Mouse (Mus musculus) urinary bladder, postnatal 36 days (tissue): ENCODE measurements around the gene Vwf.
A peak's percentile ranks its signal among the peaks of the same experiment; 100 is the strongest.

Experiments used
- DNase-seq, 2 experiments: peaks; one replicate each; pipeline ENCODE4 v3.0.0; 2022; ENCODE audit warnings: low spot score in 2 of 2, mixed read lengths in 1 of 2

The Vwf gene

GRCm38 (mm10) chr6:125586042-125586566, 39.5 kb downstream of the Vwf start:
- DNase-seq, result no peak

DNA sequence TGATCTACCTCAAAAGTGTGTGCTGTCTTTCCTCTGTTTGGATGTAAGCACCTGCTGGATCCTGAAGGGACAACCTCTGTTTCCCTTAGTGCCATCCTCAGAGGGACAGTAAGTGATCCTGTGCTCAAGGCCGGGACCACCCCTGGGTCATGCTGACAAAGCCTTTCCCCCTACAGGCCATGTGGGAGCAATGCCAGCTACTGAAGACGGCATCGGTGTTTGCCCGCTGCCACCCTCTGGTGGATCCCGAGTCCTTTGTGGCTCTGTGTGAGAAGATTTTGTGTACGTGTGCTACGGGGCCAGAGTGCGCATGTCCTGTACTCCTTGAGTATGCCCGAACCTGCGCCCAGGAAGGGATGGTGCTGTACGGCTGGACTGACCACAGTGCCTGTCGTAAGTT, 41.7 kb downstream of the Vwf start:
- no peak for DNase-seq

DNA sequence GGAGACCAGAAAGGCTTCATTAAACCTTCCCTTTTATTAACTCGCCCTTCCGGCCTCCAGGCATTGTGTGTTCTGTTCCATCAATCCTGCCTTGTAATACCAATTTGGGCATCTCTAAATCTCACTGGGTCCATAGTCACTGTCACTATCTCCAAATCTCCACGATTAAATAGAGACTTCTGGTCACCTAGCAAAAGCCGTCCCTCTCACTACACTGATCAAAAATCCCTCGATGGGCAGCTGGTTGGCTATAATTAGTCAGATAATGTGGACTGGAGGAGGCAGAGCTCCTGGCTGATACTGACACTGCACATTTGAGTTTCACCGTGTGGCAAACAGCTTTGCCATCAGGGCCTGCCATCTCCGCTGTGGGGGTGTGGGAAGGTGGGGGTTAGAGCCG, 42.5 kb downstream of the Vwf start:
- no peak for DNase-seq

- DNase-seq, result no peak
These were observed 43.5 kb downstream of the Vwf start for GRCm38 (mm10) chr6:125590056-125590455.

- no peak for DNase-seq
These were observed 43.9 kb downstream of the Vwf start for GRCm38 (mm10) chr6:125590471-125590870.

DNA sequence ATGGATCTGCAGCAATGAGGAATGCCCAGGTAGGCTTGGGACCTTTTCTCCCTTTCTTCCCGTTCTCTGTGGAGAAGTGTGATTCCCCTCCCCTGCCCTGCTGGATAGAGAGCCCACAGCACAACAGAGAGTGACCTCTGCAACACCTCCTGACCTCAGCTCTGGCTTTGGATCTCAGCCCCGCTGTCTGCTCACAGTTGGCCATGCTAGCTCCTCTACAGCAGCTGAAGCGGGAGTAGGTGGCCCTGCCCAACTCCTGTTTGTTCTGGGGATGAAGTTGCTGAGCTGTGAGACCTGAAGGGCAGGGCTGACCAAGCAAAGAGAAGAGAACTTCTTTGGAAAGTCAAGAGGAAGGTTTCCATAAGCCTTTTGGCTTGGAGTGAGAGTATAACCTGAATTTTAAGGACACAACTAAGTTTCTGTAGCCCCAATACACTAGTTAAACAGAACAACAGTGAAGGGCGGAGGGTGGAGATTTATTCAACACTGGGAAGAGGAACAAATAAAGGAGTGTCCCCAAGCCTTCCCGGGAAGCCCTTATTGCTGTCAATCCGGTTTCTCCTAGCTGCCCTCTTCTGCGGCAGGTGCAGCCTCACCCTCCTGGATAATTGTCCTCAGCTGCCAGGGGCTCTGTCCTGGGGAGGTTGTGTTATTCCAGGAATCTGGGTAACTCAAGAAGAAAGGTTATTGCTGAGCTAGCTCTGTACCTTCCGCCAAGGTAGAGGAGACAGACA, 45.2 kb downstream of the Vwf start:
- no peak for DNase-seq

DNA sequence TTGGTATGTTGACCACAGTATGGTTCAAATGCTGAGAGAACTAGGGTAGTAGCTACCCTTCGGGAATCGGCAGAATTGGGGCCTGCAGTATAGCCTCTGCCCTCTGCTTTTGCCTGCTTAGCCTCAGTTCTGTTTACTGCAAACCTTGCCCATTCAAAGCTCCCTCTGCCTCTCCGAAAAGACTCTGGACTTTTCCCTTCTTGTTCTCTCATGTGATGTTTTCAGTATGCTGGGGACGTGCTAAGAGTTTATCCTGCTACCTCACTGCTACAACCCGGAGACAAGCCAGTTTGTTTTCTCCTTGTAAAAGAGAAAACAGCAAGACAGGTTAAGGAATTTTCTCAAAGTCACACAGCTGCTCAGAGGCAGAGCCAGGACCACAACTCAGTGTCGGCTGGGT, 46.0 kb downstream of the Vwf start:
- no peak for DNase-seq

- no peak for DNase-seq
These were observed 47.7 kb downstream of the Vwf start for GRCm38 (mm10) chr6:125594311-125594710.

DNA sequence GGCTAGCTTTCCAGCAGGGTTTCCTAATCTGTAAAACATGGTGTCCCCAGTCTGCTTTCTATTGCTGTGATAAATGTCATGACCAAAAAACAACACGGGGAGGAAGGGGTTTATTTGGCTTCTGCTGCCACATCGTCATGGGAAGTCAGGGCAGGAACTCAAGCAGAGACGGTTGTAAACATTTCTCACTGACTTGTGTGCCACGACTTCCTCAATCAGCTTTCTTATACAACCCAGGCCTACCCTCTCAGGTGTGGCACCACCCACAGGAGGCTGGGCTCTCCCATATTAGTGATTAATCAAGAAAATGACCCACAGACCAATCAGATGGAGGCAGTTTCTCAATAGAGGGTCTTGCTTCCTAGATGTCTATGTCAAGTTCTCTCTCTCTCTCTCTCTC, 48.3 kb downstream of the Vwf start:
- no peak for DNase-seq

GRCm38 (mm10) chr6:125596701-125597318, 50.2 kb downstream of the Vwf start:
- DNase-seq, result no peak

DNA sequence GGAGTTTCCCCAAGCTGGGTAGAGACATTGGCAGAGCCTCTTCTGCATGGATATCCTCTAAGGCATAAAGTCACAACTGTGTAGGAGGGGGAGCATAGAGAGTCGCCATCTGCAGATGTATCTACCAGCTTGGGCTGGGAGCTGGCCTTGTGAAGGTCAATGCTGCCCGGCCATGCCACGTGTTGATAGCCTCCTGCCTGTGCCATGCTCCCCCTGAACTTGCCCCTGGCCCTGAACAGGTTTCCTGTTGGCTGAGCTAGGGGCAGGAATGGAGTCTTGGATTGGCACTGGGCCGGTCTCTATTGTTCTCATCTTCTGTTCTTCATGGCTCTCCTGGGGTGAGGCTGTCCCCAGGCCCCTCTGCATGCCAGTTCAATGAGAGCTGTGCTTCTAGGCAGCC, 51.1 kb downstream of the Vwf start:
- DNase-seq, result no peak

GRCm38 (mm10) chr6:125600036-125600558, 53.5 kb downstream of the Vwf start:
- DNase-seq, result peak; percentile 69 to 70

DNA sequence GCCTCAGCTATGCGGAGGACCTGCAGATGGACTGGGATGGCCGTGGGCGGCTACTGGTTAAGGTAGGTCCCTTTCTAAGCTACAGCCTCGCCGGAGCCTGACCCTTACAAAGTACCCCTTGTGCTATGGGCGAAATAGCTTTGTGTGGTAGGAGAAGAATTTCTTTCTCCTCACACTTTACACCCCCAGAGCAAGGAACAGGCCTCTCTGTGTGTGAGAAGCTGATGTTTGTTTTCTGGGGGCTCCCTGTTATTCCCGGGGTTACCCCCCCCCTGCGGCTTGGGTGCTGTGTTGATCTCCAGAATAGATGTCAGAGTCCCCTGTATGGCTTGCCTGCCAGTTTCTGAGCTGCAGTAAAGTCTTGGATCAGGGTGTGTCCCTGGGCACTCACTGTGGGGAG, 54.1 kb downstream of the Vwf start:
- DNase-seq, result no peak

GRCm38 (mm10) chr6:125601190-125601589, 54.6 kb downstream of the Vwf start:
- no peak for DNase-seq

DNA sequence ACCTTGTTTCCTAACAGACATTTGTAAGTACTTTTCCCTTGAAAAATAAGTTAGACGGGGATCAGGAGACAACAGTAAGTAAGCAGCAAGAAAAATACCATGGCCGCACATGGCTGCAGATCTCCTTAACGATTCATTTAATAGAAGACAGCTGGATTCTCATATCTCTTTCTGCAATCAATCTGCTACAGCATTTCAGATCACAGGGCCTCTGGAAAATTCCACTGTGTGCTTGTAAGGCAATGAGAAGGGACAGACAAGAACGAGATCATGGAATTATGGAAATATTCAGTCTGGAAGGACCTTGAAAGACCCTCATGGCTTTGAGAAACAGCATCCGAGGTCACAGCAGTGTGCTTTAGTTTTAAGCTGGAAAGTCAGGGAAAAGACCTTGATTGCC, 55.2 kb downstream of the Vwf start:
- DNase-seq, result no peak

- no peak for DNase-seq
These were observed 55.8 kb downstream of the Vwf start for GRCm38 (mm10) chr6:125602354-125602753.

DNA sequence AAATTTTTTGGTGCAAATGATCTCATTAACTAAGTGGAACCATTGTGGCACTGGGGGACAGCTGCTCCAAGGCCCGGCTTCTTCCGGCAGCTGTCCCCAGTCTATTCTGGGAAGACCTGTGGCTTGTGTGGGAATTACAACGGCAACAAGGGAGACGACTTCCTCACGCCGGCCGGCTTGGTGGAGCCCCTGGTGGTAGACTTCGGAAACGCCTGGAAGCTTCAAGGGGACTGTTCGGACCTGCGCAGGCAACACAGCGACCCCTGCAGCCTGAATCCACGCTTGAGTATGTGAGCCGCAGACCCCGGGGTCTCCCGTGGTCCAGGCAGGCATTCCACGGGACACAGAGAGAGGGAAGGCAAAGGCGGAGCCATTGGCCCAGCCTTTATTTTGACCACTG, 56.7 kb downstream of the Vwf start:
- peak; percentile 67 to 83 for DNase-seq

DNA sequence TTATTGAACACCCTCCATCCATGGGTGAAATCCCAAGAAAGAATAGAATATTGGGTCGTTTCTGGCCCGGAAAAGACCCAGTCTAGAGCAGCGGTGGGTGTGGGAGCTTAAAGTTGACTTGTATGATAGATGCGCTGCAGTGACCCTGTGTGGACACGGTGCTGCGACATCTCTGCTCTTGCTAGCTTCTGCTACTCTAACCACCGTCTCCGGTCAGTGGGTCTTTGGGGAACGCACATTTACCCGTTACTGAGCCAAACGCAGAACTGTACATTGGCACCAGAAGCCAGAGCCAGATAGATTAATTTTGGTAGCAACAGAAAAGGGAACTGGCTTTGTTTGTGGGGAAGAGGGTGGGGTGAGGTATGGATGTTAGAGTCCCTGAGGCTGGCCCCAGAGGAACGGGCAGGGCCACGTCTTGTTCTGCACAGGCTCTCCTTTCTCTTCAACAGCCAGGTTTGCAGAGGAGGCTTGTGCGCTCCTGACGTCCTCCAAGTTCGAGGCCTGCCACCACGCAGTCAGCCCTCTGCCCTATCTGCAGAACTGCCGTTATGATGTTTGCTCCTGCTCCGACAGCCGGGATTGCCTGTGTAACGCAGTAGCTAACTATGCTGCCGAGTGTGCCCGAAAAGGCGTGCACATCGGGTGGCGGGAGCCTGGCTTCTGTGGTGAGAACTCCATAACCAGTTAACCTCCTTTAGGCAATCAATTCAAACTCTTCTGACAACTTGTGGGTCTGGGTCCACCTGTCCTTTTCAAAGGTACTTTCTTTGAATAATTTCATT, 57.3 kb downstream of the Vwf start:
- DNase-seq, result no peak

DNA sequence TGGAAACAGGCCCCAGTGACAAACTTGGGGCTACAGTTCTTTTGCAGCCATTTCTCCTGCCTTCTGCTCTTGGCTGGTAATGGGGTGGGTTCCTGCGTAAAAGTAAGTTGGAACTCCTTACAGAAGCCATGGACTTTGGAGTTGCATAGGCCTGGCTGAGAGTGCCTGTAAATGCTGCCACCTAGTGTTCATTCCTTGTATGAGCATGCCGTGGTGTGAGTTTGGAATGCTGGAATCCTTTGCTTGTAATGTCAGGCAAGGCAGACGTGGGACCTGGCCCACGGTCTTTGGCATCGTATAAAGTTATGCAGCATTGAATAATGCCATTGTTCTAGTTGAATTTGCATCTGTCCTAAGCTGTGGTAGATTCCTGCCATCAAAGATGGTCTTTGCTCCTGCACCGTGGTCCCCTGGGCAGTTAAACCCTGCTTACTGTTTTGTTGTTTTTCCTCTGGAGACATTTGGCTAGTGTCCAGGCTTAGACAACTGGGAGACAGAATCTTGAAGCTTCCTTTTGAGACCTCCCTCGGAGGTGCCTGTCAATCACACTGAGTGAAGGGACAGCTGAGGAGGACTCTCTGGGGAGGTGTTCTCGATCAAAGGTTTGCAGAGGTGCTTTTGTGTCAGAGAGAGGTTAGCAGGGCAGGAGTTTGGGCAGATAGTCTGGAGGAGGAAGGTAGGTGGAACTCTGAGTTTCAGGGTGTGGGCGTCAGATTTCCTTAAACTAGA, 58.1 kb downstream of the Vwf start:
- DNase-seq, result peak; percentile 66 to 67

DNA sequence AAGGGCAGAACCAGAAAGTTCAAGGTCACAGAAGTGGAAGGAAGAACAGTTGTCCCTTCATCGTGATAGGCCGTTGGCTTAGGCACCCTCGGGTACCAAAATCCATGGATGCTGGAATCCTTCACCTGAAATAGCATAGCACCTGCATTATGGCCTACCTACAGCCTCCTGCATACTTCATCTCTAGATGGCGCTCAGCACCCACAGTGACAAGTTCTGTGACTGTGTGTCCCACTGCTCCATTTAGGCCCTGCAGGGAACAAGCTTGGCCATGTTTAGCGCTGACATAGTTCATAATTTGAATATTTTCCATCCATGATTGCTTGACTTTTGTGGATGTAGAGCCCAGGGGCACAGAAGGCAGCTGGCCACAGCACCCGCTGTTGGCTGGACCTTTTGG, 62.5 kb downstream of the Vwf start:
- DNase-seq, result no peak

DNA sequence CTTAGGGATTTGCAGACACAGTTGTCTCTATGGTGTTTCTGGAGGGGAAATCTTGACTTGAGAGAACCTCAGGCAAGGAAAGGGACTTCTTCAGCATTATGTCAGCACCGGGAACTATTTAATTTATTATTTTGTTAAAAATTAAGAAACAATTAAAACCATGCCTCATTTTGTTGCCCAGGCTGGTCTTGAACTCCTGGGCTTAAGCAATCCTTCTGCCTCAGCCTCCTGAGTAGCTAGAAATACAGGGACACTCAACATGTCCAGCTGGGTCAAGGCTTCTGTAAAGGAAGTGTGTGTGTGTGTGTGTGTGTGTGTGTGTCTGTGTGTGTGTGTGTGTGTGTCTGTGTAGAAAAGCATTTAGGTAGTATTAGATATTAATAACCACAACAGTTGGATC, 71.3 kb downstream of the Vwf start:
- DNase-seq, result no peak

GRCm38 (mm10) chr6:125620764-125621163, 74.2 kb downstream of the Vwf start:
- DNase-seq, result no peak
